Mouse (Mus musculus) C2C12 (cell line): ENCODE measurements at regions not wholly inside any gene's neighbourhood (a gene's known extent, or its start where the extent isn't known, plus 50 kb on each side); places are given as distances from the start of the nearest gene placed in this dataset.

Experiments used
- CTCF ChIP-seq: IDR thresholded peaks from one replicate; pipeline ENCODE4 v1.5.1; 2011; ENCODE audit not compliant: control insufficient read depth, insufficient read depth, insufficient read length
- USF1 ChIP-seq: IDR thresholded peaks from one replicate; pipeline ENCODE4 v1.6.1; 2011; ENCODE audit warnings: low read depth, mild to moderate bottlenecking, control low read depth, moderate library complexity

DNA sequence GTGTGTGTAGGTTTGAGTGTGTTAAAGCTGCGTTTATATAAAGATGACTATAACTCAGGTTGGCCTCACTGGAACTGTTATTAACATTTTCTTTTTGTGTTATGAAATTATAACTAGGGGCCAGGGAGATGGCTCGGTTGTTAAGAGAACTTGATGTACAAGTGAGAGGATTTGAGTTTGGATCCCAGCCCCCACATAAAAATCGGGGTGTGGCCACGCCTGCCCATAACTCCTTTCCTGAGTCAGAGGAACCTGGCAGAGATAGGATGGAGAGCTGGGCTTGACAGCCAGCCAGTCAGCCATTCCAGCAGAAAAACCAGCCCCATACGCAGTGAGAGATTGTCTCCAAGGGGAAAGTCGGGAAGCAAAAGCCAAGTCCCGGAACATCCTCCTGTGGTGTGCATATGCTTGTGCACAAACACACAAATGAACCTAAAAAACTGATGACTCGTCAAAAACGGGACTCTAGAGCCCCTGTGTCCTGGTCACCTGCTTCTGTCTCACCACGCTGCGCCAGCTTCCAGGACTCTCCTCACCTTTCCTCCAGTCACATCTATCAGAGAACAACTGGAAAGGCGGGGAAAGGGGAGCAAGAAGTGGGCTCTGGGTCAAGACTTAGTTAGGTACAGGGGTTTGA, 97.8 kb downstream of the Amer3 start:
- TF ChIP-seq CTCF (no peak), USF1 (no peak)
